Mouse (Mus musculus): ENCODE measurements around the gene Cdk5rap2. TPM values are rescaled to one million over a fixed set of nuclear protein-coding genes. Genes with fewer than 3 reads are reported as not detected.

The Cdk5rap2 gene
- polyA plus RNA-seq, 1 experiment, result 3.8 TPM

GRCm38 (mm10) chr4:70251782-70252181, 158.5 kb downstream of the Cdk5rap2 start:
- TF ChIP-seq GATA1 (IDR thresholded peaks at IDR 0.05; ENCODE audit: low read length), result no peak

- TF ChIP-seq GATA1 (IDR thresholded peaks at IDR 0.05; ENCODE audit: low read length), result no peak
Observed at GRCm38 (mm10) chr4:70245706-70246105, 164.5 kb downstream of the Cdk5rap2 start.

- no peak for TF ChIP-seq GATA1 (IDR thresholded peaks at IDR 0.05; ENCODE audit: low read length)
Observed at GRCm38 (mm10) chr4:70243561-70244120, 166.6 kb downstream of the Cdk5rap2 start.

GRCm38 (mm10) chr4:70239731-70240130, 170.5 kb downstream of the Cdk5rap2 start:
- TF ChIP-seq GATA1 (IDR thresholded peaks at IDR 0.05; ENCODE audit: low read length), result no peak

GRCm38 (mm10) chr4:70238862-70239261, 171.4 kb downstream of the Cdk5rap2 start:
- TF ChIP-seq GATA1 (IDR thresholded peaks at IDR 0.05; ENCODE audit: low read length), result no peak

- TF ChIP-seq GATA1 (IDR thresholded peaks at IDR 0.05; ENCODE audit: low read length), result no peak
Observed at GRCm38 (mm10) chr4:70232383-70232782, 177.9 kb downstream of the Cdk5rap2 start.

GRCm38 (mm10) chr4:70229874-70230273, 180.4 kb downstream of the Cdk5rap2 start:
- TF ChIP-seq GATA1 (IDR thresholded peaks at IDR 0.05; ENCODE audit: low read length), result no peak

- no peak for TF ChIP-seq GATA1 (IDR thresholded peaks at IDR 0.05; ENCODE audit: low read length)
Observed at GRCm38 (mm10) chr4:70228350-70228749, 181.9 kb downstream of the Cdk5rap2 start.

GRCm38 (mm10) chr4:70227667-70228066, 182.6 kb downstream of the Cdk5rap2 start:
- no peak for TF ChIP-seq GATA1 (IDR thresholded peaks at IDR 0.05; ENCODE audit: low read length)

GRCm38 (mm10) chr4:70224503-70224902, 185.7 kb downstream of the Cdk5rap2 start:
- no peak for TF ChIP-seq GATA1 (IDR thresholded peaks at IDR 0.05; ENCODE audit: low read length)

- no peak for TF ChIP-seq GATA1 (IDR thresholded peaks at IDR 0.05; ENCODE audit: low read length)
Observed at GRCm38 (mm10) chr4:70221878-70222277, 188.4 kb downstream of the Cdk5rap2 start.

- TF ChIP-seq GATA1 (IDR thresholded peaks at IDR 0.05; ENCODE audit: low read length), result no peak
Observed at GRCm38 (mm10) chr4:70221370-70221769, 188.9 kb downstream of the Cdk5rap2 start.

GRCm38 (mm10) chr4:70220277-70221180, 189.7 kb downstream of the Cdk5rap2 start:
- TF ChIP-seq GATA1 (IDR thresholded peaks at IDR 0.05; ENCODE audit: low read length), result no peak

GRCm38 (mm10) chr4:70219776-70220175, 190.5 kb downstream of the Cdk5rap2 start:
- TF ChIP-seq GATA1 (IDR thresholded peaks at IDR 0.05; ENCODE audit: low read length), result no peak

- no peak for TF ChIP-seq GATA1 (IDR thresholded peaks at IDR 0.05; ENCODE audit: low read length)
Observed at GRCm38 (mm10) chr4:70185971-70186370, 224.3 kb downstream of the Cdk5rap2 start.

Other genes starting within 250 kb of the Cdk5rap2 start
- gene Megf9, start 124.6 kb upstream of the Cdk5rap2 start, polyA plus RNA-seq (2012), result not detected in 2 replicates